Mouse (Mus musculus): Measurements from ENCODE around the gene Dcst1. TPM values are rescaled to one million over a fixed set of nuclear protein-coding genes. Genes with fewer than 3 reads are reported as not detected.

Gene Dcst1
- polyA plus RNA-seq, 1 experiment: not detected

GRCm38 (mm10) chr3:89390111-89390515 is 25.1 kb upstream of the Dcst1 start:
- Histone ChIP-seq H3K4me3 (ENCODE audit: insufficient read depth, low read length) (peak overlapping the region; percentile 14), H3K4me1 (ENCODE audit: control insufficient read depth, insufficient read depth, low read length) (peaks cover 47% of the 10 kb centered on the region), H3K27ac (ENCODE audit: insufficient read depth, low read depth, low read length) (peak overlapping the region; percentile 61)
- TF ChIP-seq POLR2A (IDR thresholded peaks at IDR 0.05; ENCODE audit: borderline replicate concordance, low read depth, low read length): no peak
- no peak for TF ChIP-seq CTCF (IDR thresholded peaks at IDR 0.05; ENCODE audit: low read depth, low read length)

- peaks cover 52% of the 10 kb centered on the region for H3K4me1 ChIP-seq (ENCODE audit: control insufficient read depth, insufficient read depth, low read length)
- peak overlapping the region; percentile 61 for H3K27ac ChIP-seq (ENCODE audit: insufficient read depth, low read depth, low read length)
- peak overlapping the region; percentile 14 for H3K4me3 ChIP-seq (ENCODE audit: insufficient read depth, low read length)
- TF ChIP-seq POLR2A (IDR thresholded peaks at IDR 0.05; ENCODE audit: borderline replicate concordance, low read depth, low read length): no peak
- no peak for TF ChIP-seq CTCF (IDR thresholded peaks at IDR 0.05; ENCODE audit: low read depth, low read length)
Observed at GRCm38 (mm10) chr3:89388901-89389740, 24.1 kb upstream of the Dcst1 start.

GRCm38 (mm10) chr3:89388134-89388881 is 23.3 kb upstream of the Dcst1 start:
- TF ChIP-seq CTCF (IDR thresholded peaks at IDR 0.05; ENCODE audit: low read depth, low read length): no peak
- TF ChIP-seq POLR2A (IDR thresholded peaks at IDR 0.05; ENCODE audit: borderline replicate concordance, low read depth, low read length): no peak
- H3K4me1 ChIP-seq (ENCODE audit: control insufficient read depth, insufficient read depth, low read length): peaks cover 56% of the 10 kb centered on the region

GRCm38 (mm10) chr3:89387632-89388031 is 22.6 kb upstream of the Dcst1 start:
- peak overlapping the region; percentile 5; the same call in 1 of the 2 replicates for H3K4me3 ChIP-seq (ENCODE audit: insufficient read depth, low read length)
- no peak overlapping the region for H3K27ac ChIP-seq (ENCODE audit: insufficient read depth, low read depth, low read length)

More at GRCm38 (mm10) chr3:89388134-89388881, 23.3 kb upstream of the Dcst1 start:
- H3K4me3 ChIP-seq (ENCODE audit: insufficient read depth, low read length): 0 out of 2 replicates have a peak overlapping the region, but pooled peaks have one; percentile 5
- no peak overlapping the region; the same call in 1 of the 2 replicates for H3K27ac ChIP-seq (ENCODE audit: insufficient read depth, low read depth, low read length)

GRCm38 (mm10) chr3:89386438-89387420 is 21.7 kb upstream of the Dcst1 start:
- Histone ChIP-seq H3K4me1 (ENCODE audit: control insufficient read depth, insufficient read depth, low read length) (peaks cover 56% of the 10 kb centered on the region), H3K27ac (ENCODE audit: insufficient read depth, low read depth, low read length) (no peak overlapping the region), H3K4me3 (ENCODE audit: insufficient read depth, low read length) (no peak overlapping the region)
- TF ChIP-seq POLR2A (IDR thresholded peaks at IDR 0.05; ENCODE audit: borderline replicate concordance, low read depth, low read length) (no peak), CTCF (IDR thresholded peaks at IDR 0.05; ENCODE audit: low read depth, low read length) (no peak)

More at GRCm38 (mm10) chr3:89387632-89388031, 22.6 kb upstream of the Dcst1 start:
- H3K4me1 ChIP-seq (ENCODE audit: control insufficient read depth, insufficient read depth, low read length): peaks cover 56% of the 10 kb centered on the region
- no peak for TF ChIP-seq CTCF (IDR thresholded peaks at IDR 0.05; ENCODE audit: low read depth, low read length)
- TF ChIP-seq POLR2A (IDR thresholded peaks at IDR 0.05; ENCODE audit: borderline replicate concordance, low read depth, low read length): no peak

GRCm38 (mm10) chr3:89385451-89385850 is 20.4 kb upstream of the Dcst1 start:
- Histone ChIP-seq H3K4me1 (ENCODE audit: control insufficient read depth, insufficient read depth, low read length) (peaks cover 53% of the 10 kb centered on the region), H3K4me3 (ENCODE audit: insufficient read depth, low read length) (no peak overlapping the region), H3K27ac (ENCODE audit: insufficient read depth, low read depth, low read length) (peak overlapping the region; percentile 17)
- no peak for TF ChIP-seq CTCF (IDR thresholded peaks at IDR 0.05; ENCODE audit: low read depth, low read length)
- no peak for TF ChIP-seq POLR2A (IDR thresholded peaks at IDR 0.05; ENCODE audit: borderline replicate concordance, low read depth, low read length)

GRCm38 (mm10) chr3:89384331-89385076 is 19.5 kb upstream of the Dcst1 start:
- TF ChIP-seq CTCF (IDR thresholded peaks at IDR 0.05; ENCODE audit: low read depth, low read length): no peak
- no peak for TF ChIP-seq POLR2A (IDR thresholded peaks at IDR 0.05; ENCODE audit: borderline replicate concordance, low read depth, low read length)
- Histone ChIP-seq H3K4me1 (ENCODE audit: control insufficient read depth, insufficient read depth, low read length) (peaks cover 44% of the 10 kb centered on the region), H3K4me3 (ENCODE audit: insufficient read depth, low read length) (no peak overlapping the region), H3K27ac (ENCODE audit: insufficient read depth, low read depth, low read length) (no peak overlapping the region)

- H3K4me3 ChIP-seq (ENCODE audit: insufficient read depth, low read length): no peak overlapping the region
- no peak overlapping the region for H3K27ac ChIP-seq (ENCODE audit: insufficient read depth, low read depth, low read length)
- H3K4me1 ChIP-seq (ENCODE audit: control insufficient read depth, insufficient read depth, low read length): peaks cover 46% of the 10 kb centered on the region
- TF ChIP-seq CTCF (IDR thresholded peaks at IDR 0.05; ENCODE audit: low read depth, low read length) (no peak), POLR2A (IDR thresholded peaks at IDR 0.05; ENCODE audit: borderline replicate concordance, low read depth, low read length) (no peak)
Observed at GRCm38 (mm10) chr3:89383651-89384255, 18.7 kb upstream of the Dcst1 start.

All from bone marrow macrophage, adult 2 months (primary cell).